9 mouse cellular contexts compared by ENCODE assay signal in genomic region chrX:153832606-153833005, GRCm38 (mm10). TPM values are rescaled to one million over a fixed set of nuclear protein-coding genes. Genes with fewer than 3 reads are reported as not detected.
DNase-seq lines count a peak whose midpoint lies in the region; ATAC-seq and TF ChIP-seq lines count a peak whose summit lies in the region.
"Had no signal": no experiment of that assay in that cellular context is flagged by ENCODE, and none has a peak within 500 bp of the region (broad histone marks: within the 10 kb centered on the region; RNA-seq: fewer than 3 reads in every experiment).

No protein-coding gene starts in this region.

- H3K4me2 ChIP-seq in kidney, embryonic 15.5 days, result peak overlapping the region; percentile 64
- H3K4me2 ChIP-seq in limb, embryonic 13.5 days (replicated peaks), result peak overlapping the region; percentile 59
- peak overlapping the region; percentile 44 for H3K4me2 ChIP-seq in stomach, embryonic 14.5 days (replicated peaks; ENCODE audit: low read depth, low read length)

- H3K27ac ChIP-seq in kidney, embryonic 15.5 days, result no peak overlapping the region
- H3K27ac ChIP-seq in embryonic fibroblast, embryonic 13.5 days (ENCODE audit: insufficient read depth, low read length), result no peak overlapping the region
- H3K27ac ChIP-seq in limb, embryonic 13.5 days, result no peak overlapping the region
- H3K27ac ChIP-seq in stomach, embryonic 14.5 days (ENCODE audit: low read length), result peak overlapping the region; percentile 44; the same call in 1 of the 2 replicates
- H3K27ac ChIP-seq: macrophage had no signal

- H3K4me1 ChIP-seq in kidney, embryonic 15.5 days, result no peaks in the 10 kb centered on the region
- H3K4me1 ChIP-seq in embryonic fibroblast, embryonic 13.5 days (ENCODE audit: control insufficient read depth, insufficient read depth, low read length), result no peaks in the 10 kb centered on the region
- no peaks in the 10 kb centered on the region for H3K4me1 ChIP-seq in limb, embryonic 13.5 days
- H3K4me1 ChIP-seq in stomach, embryonic 14.5 days (ENCODE audit: control insufficient read depth, insufficient read depth, low read length), result no peaks in the 10 kb centered on the region

- peaks cover 7% of the 10 kb centered on the region; the same call in 1 of the 2 replicates for H3K27me3 ChIP-seq in kidney, embryonic 15.5 days
- 0 out of 2 replicates have a peak, but pooled peaks cover 2% of the 10 kb centered on the region for H3K27me3 ChIP-seq in limb, embryonic 13.5 days
- H3K27me3 ChIP-seq in stomach, embryonic 14.5 days (ENCODE audit: control insufficient read depth, insufficient read depth, low read length), result no peaks in the 10 kb centered on the region

- WGBS in kidney, embryonic 15.5 days, result 23% methylated on average over 14 of the region's 14 CpGs
- 19% methylated on average over 14 of the region's 14 CpGs for WGBS in limb, embryonic 13.5 days
- WGBS in stomach, embryonic 14.5 days, result 26% methylated on average over 14 of the region's 14 CpGs

- peak overlapping the region; percentile 42; the same call in 1 of the 2 replicates for H3K9ac ChIP-seq in kidney, embryonic 15.5 days
- H3K9ac ChIP-seq in limb, embryonic 13.5 days, result peak overlapping the region; percentile 59
- no peak overlapping the region for H3K9ac ChIP-seq in stomach, embryonic 14.5 days (replicated peaks; ENCODE audit: low read depth, low read length)

- no peak for TF ChIP-seq CTCF in embryonic fibroblast, embryonic 13.5 days (IDR thresholded peaks at IDR 0.05; ENCODE audit: borderline replicate concordance, insufficient read depth, low read length)

- TF ChIP-seq POLR2A in embryonic fibroblast, embryonic 13.5 days (IDR thresholded peaks at IDR 0.05; ENCODE audit: low read depth, low read length), result no peak

- H3K4me3 ChIP-seq in kidney, embryonic 15.5 days (replicated peaks), result peak overlapping the region; percentile 56
- peak overlapping the region; percentile 61 for H3K4me3 ChIP-seq in embryonic fibroblast, embryonic 13.5 days (ENCODE audit: insufficient read depth, low read length)
- H3K4me3 ChIP-seq in limb, embryonic 13.5 days, result peak overlapping the region; percentile 56
- H3K4me3 ChIP-seq in stomach, embryonic 14.5 days (ENCODE audit: low read depth, low read length), result peak overlapping the region; percentile 48

- H3K36me3 ChIP-seq in kidney, embryonic 15.5 days, result no peaks in the 10 kb centered on the region
- H3K36me3 ChIP-seq in limb, embryonic 13.5 days, result no peaks in the 10 kb centered on the region
- H3K36me3 ChIP-seq in stomach, embryonic 14.5 days (ENCODE audit: control insufficient read depth, insufficient read depth, low read length), result no peaks in the 10 kb centered on the region

- no peaks in the 10 kb centered on the region for H3K9me3 ChIP-seq in kidney, embryonic 15.5 days (replicated peaks)
- H3K9me3 ChIP-seq in limb, embryonic 13.5 days, result no peaks in the 10 kb centered on the region
- H3K9me3 ChIP-seq in stomach, embryonic 14.5 days (ENCODE audit: control insufficient read depth, low read depth, low read length), result no peaks in the 10 kb centered on the region

- no peak for DNase-seq in kidney, postnatal 10 days
- peak; percentile 1 for DNase-seq in ZHBTc4 (ENCODE audit: low read depth, low spot score)
- DNase-seq in spleen, postnatal 10 days (ENCODE audit: low spot score in 2 of 2), result no peak
- DNase-seq in adrenal gland, postnatal 10 days, result no peak

- peak; percentile 48; the same call in 1 of the 2 replicates for ATAC-seq in kidney, embryonic 15.5 days (replicated peaks; ENCODE audit: low FRiP score)
- ATAC-seq in limb, embryonic 13.5 days (ENCODE audit: low FRiP score, low read depth), result peak; percentile 48
- ATAC-seq in stomach, embryonic 14.5 days (ENCODE audit: insufficient number of reproducible peaks, insufficient read depth, low FRiP score, low read depth), result no peak

RNA-seq across cellular contexts. Expression of gene Spin2c, which starts 0.6 kb away (rescaled TPM):
- polyA plus RNA-seq in kidney, embryonic 15.5 days (2015; fragmentation: Nextera tagmentation; extraction: Ambion mirVana), result 11.7 and 13.5 TPM in 2 replicates
- 3.4 TPM in 2 replicates for polyA plus RNA-seq in embryonic fibroblast, embryonic 13.5 days (2011; ENCODE audit: insufficient read length, low read depth, missing spikeins)
- polyA plus RNA-seq in limb, embryonic 13.5 days (2015; fragmentation: Nextera tagmentation; extraction: Ambion mirVana), result 33.6 and 39.2 TPM in 2 replicates
- 16.4 and 17.0 TPM in 2 replicates for polyA plus RNA-seq in stomach, embryonic 14.5 days (2014; fragmentation: Nextera tagmentation; extraction: Ambion mirVana)
- total RNA-seq in adrenal gland, postnatal 10 days (2021), result 1 to 10 TPM in 1 of 2 experiments, under 1 TPM in 1; 0.81 to 1.1 TPM
- polyA plus RNA-seq: macrophage had no signal
